Comparison of ENCODE assay signal across 7 mouse cellular contexts in genomic region chr1:28214243-28215038, GRCm38 (mm10).
DNase-seq lines count a peak whose midpoint lies in the region; ATAC-seq and TF ChIP-seq lines count a peak whose summit lies in the region.

No protein-coding gene starts in this region.

- H3K27ac ChIP-seq in stomach, embryonic 14.5 days (ENCODE audit: low read length) = peak overlapping the region; percentile 66
- no peak overlapping the region for H3K27ac ChIP-seq in stomach, postnatal 0 days (replicated peaks)

- H3K4me1 ChIP-seq in stomach, embryonic 14.5 days (ENCODE audit: control insufficient read depth, insufficient read depth, low read length) = 0 out of 2 replicates have a peak, but pooled peaks cover 4% of the 10 kb centered on the region
- no peaks in the 10 kb centered on the region for H3K4me1 ChIP-seq in stomach, postnatal 0 days (replicated peaks; ENCODE audit: control insufficient read depth, insufficient read depth)

- H3K36me3 ChIP-seq in stomach, embryonic 14.5 days (ENCODE audit: control insufficient read depth, insufficient read depth, low read length) = no peaks in the 10 kb centered on the region
- H3K36me3 ChIP-seq in stomach, postnatal 0 days (ENCODE audit: control insufficient read depth, insufficient read depth, low read length) = no peaks in the 10 kb centered on the region

- TF ChIP-seq EP300 in stomach, postnatal 0 days (optimal IDR thresholded peaks at IDR 0.05) = no peak

- no peaks in the 10 kb centered on the region for H3K27me3 ChIP-seq in stomach, embryonic 14.5 days (ENCODE audit: control insufficient read depth, insufficient read depth, low read length)
- no peaks in the 10 kb centered on the region for H3K27me3 ChIP-seq in stomach, postnatal 0 days (ENCODE audit: control insufficient read depth, insufficient read depth, low read length)

- no peak for TF ChIP-seq CTCF in stomach, postnatal 0 days (IDR thresholded peaks at IDR 0.05; ENCODE audit: low read depth)

- no peak overlapping the region for H3K9ac ChIP-seq in stomach, embryonic 14.5 days (replicated peaks; ENCODE audit: low read depth, low read length)
- H3K9ac ChIP-seq in stomach, postnatal 0 days (ENCODE audit: low read length) = no peak overlapping the region

- H3K4me2 ChIP-seq in stomach, embryonic 14.5 days (replicated peaks; ENCODE audit: low read depth, low read length) = no peak overlapping the region
- no peak overlapping the region for H3K4me2 ChIP-seq in stomach, postnatal 0 days (replicated peaks; ENCODE audit: low read depth)

- H3K9me3 ChIP-seq in stomach, embryonic 14.5 days (ENCODE audit: control insufficient read depth, low read depth, low read length) = no peaks in the 10 kb centered on the region
- no peaks in the 10 kb centered on the region for H3K9me3 ChIP-seq in stomach, postnatal 0 days (ENCODE audit: control insufficient read depth, low read length)

- intact Hi-C loops in left cerebral cortex, postnatal 25 days (cut with DNase I) = no loop called here

- 21% methylated on average over 2 of the region's 2 CpGs for WGBS in stomach, embryonic 14.5 days
- WGBS in stomach, postnatal 0 days = 30% methylated on average over 2 of the region's 2 CpGs

- no peak overlapping the region for H3K4me3 ChIP-seq in stomach, embryonic 14.5 days (ENCODE audit: low read depth, low read length)
- H3K4me3 ChIP-seq in stomach, postnatal 0 days (ENCODE audit: low read depth, low read length) = no peak overlapping the region

- ATAC-seq in stomach, embryonic 14.5 days (ENCODE audit: insufficient number of reproducible peaks, insufficient read depth, low FRiP score, low read depth) = peak; percentile 82
- no peak for ATAC-seq in stomach, postnatal 0 days (ENCODE audit: low FRiP score, low TSS enrichment)

- no peak for DNase-seq in stomach, postnatal 0 days (ENCODE audit: low spot score)
- DNase-seq in frontal cortex, postnatal 14 days (ENCODE audit: low spot score in 2 of 2) = peak; percentile 8
- DNase-seq in left cerebral cortex, postnatal 25 days (ENCODE audit: low spot score in 2 of 2) = peak; percentile 21 to 61
- no peak for DNase-seq in gastrocnemius, adult 8-10 months (ENCODE audit: low spot score in 2 of 2)
- DNase-seq in ovary, postnatal 10 days (ENCODE audit: low spot score) = no peak
- no peak for DNase-seq in thymus, postnatal 0 days (ENCODE audit: low spot score)

Comparison
In these comparisons a context has a peak if more than half of its experiments do, and no peak if none do; other contexts are left out.
1. DNase-seq: peak in frontal cortex, postnatal 14 days (2 of 2) and left cerebral cortex, postnatal 25 days (2 of 2); none in stomach, postnatal 0 days (single experiment), gastrocnemius, adult 8-10 months (0 of 2), ovary, postnatal 10 days (single experiment) and thymus, postnatal 0 days (single experiment).